Mouse (Mus musculus) adrenal gland, postnatal 10 days (tissue): ENCODE results near the gene BC034090. TPM values are rescaled to one million over a fixed set of nuclear protein-coding genes. Genes with fewer than 3 reads are reported as not detected.
"Not testable (repeated sequence)": the region's sequence is repeated elsewhere in the genome, so short reads cannot be mapped to it uniquely, and the experiment has no call there.

Experiments
- DNase-seq: peaks from one replicate; pipeline ENCODE4 v3.0.0; 2021; ENCODE audit warnings: mixed read lengths
- total RNA-seq, 2 experiments: library from RNA; stranded (reverse); gene quantifications; 2 replicates each; pipeline ENCODE4 v1.2.3; 2021

The BC034090 gene
- total RNA-seq, 2 experiments from 2014 or later: 22.3 to 26.2 TPM

DNA sequence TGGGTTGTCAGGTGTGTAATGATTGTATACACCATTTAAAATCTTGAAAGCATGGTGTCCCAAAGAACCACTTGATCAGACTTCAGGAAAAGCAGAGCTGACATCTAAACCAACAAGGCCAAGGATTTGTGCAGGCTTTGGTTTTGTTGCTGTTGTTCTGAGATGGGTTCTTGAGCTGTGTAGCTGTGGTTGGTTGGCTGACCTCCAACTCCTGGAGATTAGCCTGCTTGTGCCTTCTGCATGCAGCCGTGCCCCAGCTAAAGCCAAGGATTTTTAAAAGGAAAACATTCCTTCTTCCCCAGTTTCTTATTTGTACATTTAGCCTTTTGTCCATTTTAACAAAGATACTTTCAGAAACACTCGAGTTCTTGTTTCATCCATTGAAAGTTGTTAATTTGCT, 52.6 kb downstream of the BC034090 start:
- no peak for DNase-seq

DNA sequence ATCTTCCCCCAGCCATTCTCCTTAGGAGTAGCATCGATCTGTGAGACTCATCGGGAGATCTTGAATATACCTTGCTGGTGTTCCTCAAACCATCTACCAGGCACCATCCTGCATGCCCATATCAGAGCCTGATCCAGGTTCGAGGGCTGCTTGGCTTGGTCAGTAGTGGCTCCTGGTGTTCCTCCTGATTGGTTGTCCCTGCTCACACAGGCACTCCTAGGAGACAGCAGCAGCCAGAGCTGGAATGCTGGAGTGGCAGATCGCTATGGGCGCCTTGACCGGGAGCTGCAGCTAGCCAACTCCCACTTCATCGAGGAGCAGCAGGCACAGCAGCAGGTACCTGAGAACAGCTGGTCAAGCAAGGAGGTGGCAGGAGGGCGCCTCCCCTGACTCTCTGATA, 53.0 kb downstream of the BC034090 start:
- DNase-seq: no peak

DNA sequence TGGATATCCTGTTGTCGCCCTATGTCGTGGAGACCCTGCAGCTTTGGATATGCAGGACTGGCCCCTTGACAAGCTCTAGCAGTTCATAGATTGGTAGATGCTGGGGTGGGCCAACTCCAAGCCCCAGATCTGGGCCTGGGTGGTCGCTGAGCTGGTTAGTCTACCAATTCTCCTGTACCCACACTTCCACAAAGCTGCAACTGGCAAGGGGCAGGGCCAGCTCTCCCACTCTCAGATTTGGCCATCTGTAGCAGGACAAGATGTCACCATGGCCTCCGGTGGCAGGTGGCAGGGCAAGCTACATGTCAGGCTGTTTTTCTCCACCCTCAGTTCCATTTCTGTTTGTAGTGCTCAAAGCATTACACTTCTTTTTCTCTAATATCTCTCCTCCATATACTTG, 55.6 kb downstream of the BC034090 start:
- DNase-seq: no peak

GRCm38 (mm10) chr1:155184191-155184590, 60.1 kb downstream of the BC034090 start:
- DNase-seq: no peak

- DNase-seq: no peak
Observed at GRCm38 (mm10) chr1:155178192-155178924, 65.9 kb downstream of the BC034090 start.

DNA sequence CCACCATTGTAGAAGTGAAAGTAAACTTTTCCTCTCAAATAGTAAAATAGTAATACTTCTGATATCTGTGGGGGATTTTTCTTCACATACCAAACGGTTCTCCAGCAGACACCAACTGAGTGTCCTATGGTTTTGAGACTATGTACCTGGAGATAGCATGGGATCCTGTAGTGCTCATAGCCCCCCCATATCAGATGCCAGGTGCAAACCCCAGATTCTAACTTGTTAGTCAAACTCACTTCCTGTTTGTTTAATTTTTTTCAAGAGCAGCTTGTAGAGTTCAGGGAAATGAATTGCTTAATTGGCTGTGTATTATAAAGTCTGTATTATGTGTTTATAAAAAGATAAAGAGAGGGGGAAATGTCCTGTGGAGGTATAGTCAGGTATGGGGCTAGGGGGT, 69.8 kb downstream of the BC034090 start:
- DNase-seq: no peak

GRCm38 (mm10) chr1:155173644-155174016, 70.6 kb downstream of the BC034090 start:
- not testable (repeated sequence) for DNase-seq

DNA sequence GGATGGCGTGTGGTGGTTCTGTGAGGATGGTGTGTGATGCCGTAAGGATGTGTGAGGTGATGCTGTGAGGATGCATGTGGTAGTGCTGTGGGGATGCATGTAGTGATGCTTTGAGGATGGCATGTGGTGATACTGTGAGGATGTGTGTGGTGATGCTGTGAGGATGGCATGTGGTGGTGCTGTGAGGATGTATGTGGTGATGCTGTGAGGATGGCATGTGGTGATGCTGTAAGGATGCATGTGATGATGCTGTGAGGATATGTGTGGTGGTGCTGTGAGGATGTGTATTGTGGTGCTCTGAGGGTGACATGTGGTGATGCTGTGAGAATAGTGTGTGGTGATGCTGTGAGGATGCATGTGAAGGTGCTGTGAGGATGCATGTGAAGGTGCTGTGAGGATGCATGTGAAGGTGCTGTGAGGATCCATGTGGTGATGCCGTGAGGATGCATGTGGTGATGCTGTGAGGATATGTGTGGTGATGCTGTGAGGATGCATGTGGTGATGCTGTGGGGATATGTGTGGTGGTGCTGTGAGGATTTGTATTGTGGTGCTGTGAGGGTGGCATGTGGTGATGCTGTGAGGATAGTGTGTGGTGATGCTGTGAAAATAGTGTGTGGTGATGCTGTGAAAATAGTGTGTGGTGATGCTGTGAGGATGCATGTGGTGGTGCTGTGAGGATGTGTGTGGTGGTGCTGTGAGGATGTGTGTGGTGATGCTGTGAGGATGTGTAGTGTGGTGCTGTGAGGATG, 71.2 kb downstream of the BC034090 start:
- no peak for DNase-seq

- no peak for DNase-seq
Observed at GRCm38 (mm10) chr1:155169935-155170334, 74.3 kb downstream of the BC034090 start.

GRCm38 (mm10) chr1:155167453-155167852, 76.8 kb downstream of the BC034090 start:
- DNase-seq: peak; percentile 30

Other genes starting within 250 kb of the BC034090 start
- gene Ier5, start 144.8 kb downstream of the BC034090 start, total RNA-seq: 10 to 100 TPM; 10.8 to 12.6 TPM
- gene Mr1, start 97.6 kb downstream of the BC034090 start, total RNA-seq: 10 to 100 TPM; 13.4 to 18.6 TPM
- gene Stx6, start 85.7 kb downstream of the BC034090 start, total RNA-seq: 10 to 100 TPM; 47.9 to 65.0 TPM
- gene Xpr1, start 173.0 kb upstream of the BC034090 start, total RNA-seq: 10 to 100 TPM; 35.6 to 41.5 TPM